Mouse (Mus musculus) left cerebral cortex, postnatal 10 days (tissue): ENCODE results near the gene Dnpep. TPM values are rescaled to one million over a fixed set of nuclear protein-coding genes. Genes with fewer than 3 reads are reported as not detected.

Source experiments
- DNase-seq, 2 experiments: peaks; one replicate each; pipeline ENCODE4 v3.0.0; 2021 to 2022; ENCODE audit warnings: low spot score in 2 of 2, mixed read lengths in 1 of 2; ENCODE audit errors: extremely low spot score in 1 of 2
- intact Hi-C: fragments of 180-260 bp; cut with DNase I; formaldehyde crosslinking; loops from one replicate; pipeline ENCODE4 v1.15.1; 2025
- total RNA-seq, 2 experiments: library from RNA; stranded (reverse); gene quantifications; 2 replicates each; pipeline ENCODE4 v1.2.3; 2021

The Dnpep gene
- 10 to 100 TPM; 60.6 to 67.1 TPM for total RNA-seq

- intact Hi-C loops = no loop called here
- DNase-seq = peak; percentile 100
These were observed at the start of gene Dnpep for GRCm38 (mm10) chr1:75317241-75318201. Dnpep (minus strand) TSS chr1:75317990.

- no peak for DNase-seq
- intact Hi-C loops = no loop called here
These were observed 47.8 kb upstream of the Dnpep start for GRCm38 (mm10) chr1:75365510-75366137.

DNA sequence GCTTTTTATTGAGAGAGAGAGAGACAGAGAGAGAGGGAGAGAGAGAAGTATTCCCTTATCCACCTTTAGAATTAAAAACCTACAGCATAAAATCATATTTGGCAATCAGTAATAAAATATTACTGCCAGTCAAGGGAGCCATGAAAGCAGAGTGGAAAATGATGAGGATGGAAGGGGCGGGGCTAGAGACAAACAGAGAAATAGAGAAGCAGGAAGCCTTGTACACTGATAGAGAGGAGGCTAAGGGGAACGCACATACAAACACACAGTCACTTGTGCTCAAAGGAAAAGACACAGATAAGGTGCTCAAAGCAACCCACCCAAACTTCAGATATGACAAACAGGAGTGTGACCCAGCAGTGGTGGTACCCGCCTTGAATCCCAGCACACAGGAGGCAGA lies 46.1 kb upstream of the Dnpep start:
- DNase-seq = no peak
- intact Hi-C loops = no loop called here

- DNase-seq = no peak
- intact Hi-C loops = no loop called here
These were observed 44.0 kb upstream of the Dnpep start for GRCm38 (mm10) chr1:75361750-75362149.

DNA sequence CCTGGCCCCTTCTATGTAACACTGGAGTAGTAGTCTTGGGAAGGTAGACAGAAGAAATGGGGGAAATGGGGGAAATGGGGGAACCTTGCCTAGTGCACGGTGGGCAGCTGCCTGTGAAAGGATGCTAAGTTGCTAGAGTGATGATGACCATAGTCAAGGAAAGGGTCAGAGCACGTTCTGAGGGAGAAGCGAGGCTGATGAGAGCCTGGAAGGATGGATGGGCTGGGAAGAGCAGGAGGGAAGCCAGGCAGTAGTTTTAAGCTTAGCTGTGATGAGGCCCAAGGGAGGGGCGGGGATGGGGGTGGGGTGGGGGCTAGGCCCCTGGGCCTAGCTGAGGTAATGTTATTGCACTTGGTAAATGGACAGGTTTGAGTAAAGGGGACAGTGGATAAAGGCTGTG lies 43.3 kb upstream of the Dnpep start:
- DNase-seq = no peak
- intact Hi-C loops = no loop called here

DNA sequence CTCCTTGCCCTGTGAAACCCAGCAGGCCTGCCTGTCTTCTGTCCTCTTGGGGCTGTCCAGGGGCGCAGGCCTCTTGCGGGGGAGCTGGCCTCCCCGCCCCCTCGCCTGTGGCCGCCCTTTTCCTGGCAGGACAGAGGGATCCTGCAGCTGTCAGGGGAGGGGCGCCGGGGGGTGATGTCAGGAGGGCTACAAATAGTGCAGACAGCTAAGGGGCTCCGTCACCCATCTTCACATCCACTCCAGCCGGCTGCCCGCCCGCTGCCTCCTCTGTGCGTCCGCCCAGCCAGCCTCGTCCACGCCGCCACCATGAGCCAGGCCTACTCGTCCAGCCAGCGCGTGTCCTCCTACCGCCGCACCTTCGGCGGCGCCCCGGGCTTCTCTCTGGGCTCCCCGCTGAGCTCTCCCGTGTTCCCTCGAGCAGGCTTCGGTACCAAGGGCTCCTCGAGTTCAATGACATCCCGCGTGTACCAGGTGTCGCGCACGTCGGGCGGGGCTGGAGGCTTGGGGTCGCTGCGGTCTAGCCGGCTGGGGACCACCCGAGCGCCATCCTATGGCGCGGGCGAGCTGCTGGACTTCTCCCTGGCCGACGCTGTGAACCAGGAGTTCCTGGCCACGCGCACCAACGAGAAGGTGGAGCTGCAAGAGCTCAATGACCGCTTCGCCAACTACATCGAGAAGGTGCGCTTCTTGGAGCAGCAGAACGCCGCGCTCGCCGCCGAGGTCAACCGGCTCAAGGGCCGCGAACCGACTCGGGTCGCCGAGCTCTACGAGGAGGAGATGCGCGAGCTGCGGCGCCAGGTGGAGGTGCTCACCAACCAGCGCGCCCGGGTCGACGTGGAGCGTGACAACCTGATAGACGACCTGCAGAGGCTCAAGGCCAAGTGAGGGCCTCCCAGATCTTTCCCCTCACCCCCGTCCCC lies 42.6 kb upstream of the Dnpep start, which contains the start of gene Des:
Gene Des, plus strand, starts transcription at position 218 of the 920 bp plus-strand sequence.
- DNase-seq = peak in 1 of 2 experiments; percentile 71
- intact Hi-C loops = no loop called here

GRCm38 (mm10) chr1:75359346-75359745 lies 41.6 kb upstream of the Dnpep start:
- DNase-seq = peak; percentile 36 to 67
- intact Hi-C loops = no loop called here

DNA sequence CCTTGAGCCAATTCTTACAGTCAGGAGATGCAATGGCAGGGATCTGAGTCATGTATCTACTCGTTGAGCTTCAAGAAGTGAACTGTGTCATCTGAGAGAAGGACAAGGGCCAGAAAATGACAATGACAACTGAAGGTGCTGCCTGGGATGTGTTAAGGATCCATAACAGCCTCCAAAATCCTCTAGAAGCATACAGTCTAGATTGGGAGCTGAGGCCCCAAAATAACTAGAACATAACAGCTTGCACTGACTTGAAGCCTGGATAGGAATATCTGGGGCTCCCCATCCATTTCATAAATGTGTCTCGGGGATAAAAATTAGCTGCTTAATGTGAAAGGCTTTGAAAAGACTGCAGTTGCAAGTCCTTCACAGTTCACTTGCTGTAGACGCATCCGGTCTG lies 40.2 kb upstream of the Dnpep start:
- intact Hi-C loops = no loop called here

DNA sequence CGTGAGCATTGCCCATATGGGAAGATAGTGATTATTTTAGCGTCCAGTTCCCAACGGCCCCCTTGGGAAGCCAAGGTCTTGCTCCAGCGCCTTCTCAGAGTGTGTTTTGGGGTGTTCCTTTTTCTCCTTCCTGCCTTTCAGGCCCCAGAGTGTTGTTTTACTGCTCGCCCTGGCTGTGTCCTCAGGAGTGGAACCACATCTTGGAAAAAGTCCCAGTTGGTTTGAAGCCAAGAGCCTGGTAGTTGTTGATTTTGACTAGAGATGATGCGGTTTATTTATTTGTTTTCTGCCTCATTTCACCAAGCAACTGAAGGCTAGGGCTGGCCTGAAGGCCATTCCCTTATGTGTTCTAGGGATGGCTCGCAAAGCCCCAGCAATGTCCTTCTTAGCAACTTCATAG lies 39.5 kb upstream of the Dnpep start:
- intact Hi-C loops = no loop called here
- DNase-seq = peak in 1 of 2 experiments; percentile 78

More for the DNA sequence above, 40.2 kb upstream of the Dnpep start:
- DNase-seq = no peak

DNA sequence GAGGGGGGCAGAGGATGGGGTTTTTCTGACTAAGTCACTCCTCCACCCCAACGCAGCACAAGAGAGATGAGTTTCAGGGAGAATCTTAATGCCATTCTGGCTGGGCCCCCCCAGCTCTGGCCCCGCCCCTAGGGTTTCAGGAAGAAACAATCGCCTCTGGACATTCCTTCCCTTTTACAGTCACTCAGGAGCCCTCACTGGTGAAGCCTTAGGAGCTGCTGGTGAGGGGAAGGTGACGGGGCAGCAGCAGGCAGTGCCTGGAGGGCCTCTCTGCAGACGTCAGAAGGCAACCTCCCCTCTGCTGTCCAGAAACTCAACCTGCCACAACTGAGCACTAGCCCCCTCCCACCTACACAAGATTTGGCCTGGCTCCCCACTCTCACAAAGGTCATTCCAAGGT lies 31.5 kb upstream of the Dnpep start:
- no peak for DNase-seq
- intact Hi-C loops = loop anchor here (10.0 kb wide), 1 partner anchor 246 kb away; no protein-coding TSS in a partner anchor

DNA sequence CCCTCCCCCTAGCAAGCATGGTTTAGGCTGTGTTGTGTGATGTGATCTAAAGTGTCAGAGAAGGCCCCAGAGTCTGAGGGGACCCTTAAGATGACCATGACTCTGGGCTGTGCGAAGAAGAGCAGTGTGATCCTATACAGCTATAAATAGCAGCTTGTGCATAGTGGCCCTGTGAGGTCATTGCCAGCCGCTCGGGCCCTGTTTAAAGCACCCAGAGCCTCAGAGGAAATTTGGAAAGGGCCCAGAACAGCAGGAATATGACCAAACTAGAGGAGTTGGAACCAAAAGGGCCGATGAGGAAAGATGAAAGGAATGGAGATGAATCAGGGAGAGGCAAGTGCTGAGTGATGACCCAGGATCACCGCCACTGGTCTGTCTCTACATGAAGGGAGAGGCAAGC lies 29.5 kb upstream of the Dnpep start:
- no peak for DNase-seq
- intact Hi-C loops = loop anchor here (10.0 kb wide), 1 partner anchor 248 kb away; no protein-coding TSS in a partner anchor

GRCm38 (mm10) chr1:75345036-75345935 lies 27.5 kb upstream of the Dnpep start:
- intact Hi-C loops = loop anchor here (10.0 kb wide), 1 partner anchor 250 kb away; no protein-coding TSS in a partner anchor
- DNase-seq = no peak

- intact Hi-C loops = loop anchor here (5.0 to 10.0 kb wide), 2 partner anchors 43 to 250 kb away; no protein-coding TSS in a partner anchor
- peak in 1 of 2 experiments; percentile 65 for DNase-seq
These were observed 26.7 kb upstream of the Dnpep start for GRCm38 (mm10) chr1:75344291-75345035.

GRCm38 (mm10) chr1:75342874-75343416 lies 25.2 kb upstream of the Dnpep start:
- DNase-seq = peak; percentile 61 to 75
- intact Hi-C loops = loop anchor here (2.0 to 10.0 kb wide), 3 partner anchors 44 to 252 kb away; no protein-coding TSS in a partner anchor

- intact Hi-C loops = loop anchor here (5.0 to 10.0 kb wide), 2 partner anchors 47 to 254 kb away; no protein-coding TSS in a partner anchor
- DNase-seq = no peak
These were observed 22.7 kb upstream of the Dnpep start for GRCm38 (mm10) chr1:75340519-75340918.

- intact Hi-C loops = no loop called here
- no peak for DNase-seq
These were observed 21.5 kb upstream of the Dnpep start for GRCm38 (mm10) chr1:75339337-75339736.
